Mouse (Mus musculus) subcutaneous adipose tissue, adult 2 months (tissue): Measurements from ENCODE around the gene Sept4. TPM values are rescaled to one million over a fixed set of nuclear protein-coding genes. Genes with fewer than 3 reads are reported as not detected.

ENCODE experiments used
- polyA plus RNA-seq: library from polyadenylated mRNA; depleted of rRNA; stranded (reverse); fragments of >200 nt; gene quantifications from 2 replicates; pipeline ENCODE4 v1.2.3, GENCODE M21; 2012; ENCODE audit warnings: low replicate concordance; rRNA removed

The Sept4 gene
- 34.7 and 112 TPM in 2 replicates for polyA plus RNA-seq

GRCm38 (mm10) chr11:87568255-87568953, at the start of gene Sept4:
Sept4 (plus strand) TSS chr11:87568903.

GRCm38 (mm10) chr11:87566501-87566900, 2.2 kb upstream of the Sept4 start, which contains the start of gene Gm11492:
Gm11492 (plus strand) TSS chr11:87566653.

GRCm38 (mm10) chr11:87591526-87592353, 23.0 kb downstream of the Sept4 start, which contains the start of gene Mtmr4:
Mtmr4 (plus strand) TSS chr11:87592162.

GRCm38 (mm10) chr11:87616790-87617474, 48.2 kb downstream of the Sept4 start, which contains the start of gene Hsf5:
Hsf5 (plus strand) TSS chr11:87617164.

Other genes with a start within 250 kb of the Sept4 start
- gene Ppm1e, start 209.9 kb upstream of the Sept4 start, polyA plus RNA-seq = 0.29 and 6.3 TPM in 2 replicates
- gene Rad51c, start 163.9 kb upstream of the Sept4 start, polyA plus RNA-seq = 0.26 and 1.5 TPM in 2 replicates
- gene Tex14, start 163.8 kb upstream of the Sept4 start, polyA plus RNA-seq = 0.42 and 0.45 TPM in 2 replicates
- 0.14 TPM in 1 of 2 replicates, not detected in the other for gene Gm11492, start 2.2 kb upstream of the Sept4 start, polyA plus RNA-seq
- 14.9 and 41.4 TPM in 2 replicates for gene Mtmr4, start 23.3 kb downstream of the Sept4 start, polyA plus RNA-seq
- gene Hsf5, start 48.3 kb downstream of the Sept4 start, polyA plus RNA-seq = 0.09 TPM in 1 of 2 replicates, not detected in the other
- gene Rnf43, start 93.8 kb downstream of the Sept4 start, polyA plus RNA-seq = 0.42 and 11.4 TPM in 2 replicates
- gene Supt4a, start 168.6 kb downstream of the Sept4 start, polyA plus RNA-seq = 88.8 and 95.3 TPM in 2 replicates
- gene Tspoap1, start 191.6 kb downstream of the Sept4 start, polyA plus RNA-seq = 0.62 and 11.0 TPM in 2 replicates
- 0.52 and 1.3 TPM in 2 replicates for gene Mpo, start 224.7 kb downstream of the Sept4 start, polyA plus RNA-seq